Mouse (Mus musculus) c-Kit-positive CD71-negative TER-119-negative erythroid progenitor cells, embryonic 14.5 days (primary cell): ENCODE results near the gene Capg.

ENCODE experiments used
- DNase-seq: peaks from one replicate; pipeline ENCODE4 v3.0.0-alpha.2; 2013; ENCODE audit warnings: low read depth

Capg gene

DNA sequence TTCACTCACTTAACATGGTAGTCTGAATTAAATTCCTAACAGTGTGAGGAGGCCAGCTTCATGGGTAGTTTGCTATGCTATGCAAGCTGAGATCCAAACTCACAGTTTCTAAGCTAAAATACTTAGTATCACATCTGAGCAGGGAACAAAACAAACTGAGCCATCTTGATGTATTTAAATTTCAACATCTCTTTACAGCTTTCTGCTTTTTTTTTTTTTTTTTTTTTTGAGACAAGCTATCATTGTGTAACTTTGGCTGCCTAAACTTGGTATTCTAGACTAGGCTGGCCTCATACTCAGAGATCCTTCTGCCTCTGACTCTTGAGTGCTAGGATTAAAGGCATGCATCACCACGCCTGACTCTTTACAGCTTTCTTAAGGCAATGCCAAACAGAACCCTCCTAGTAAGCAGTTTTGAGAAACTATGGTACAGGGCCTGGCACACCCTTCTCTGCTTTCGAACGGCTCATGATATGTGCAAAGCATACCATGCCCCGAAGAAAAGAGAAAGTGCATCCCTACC lies 64.5 kb downstream of the Capg start:
- no peak for DNase-seq

DNA sequence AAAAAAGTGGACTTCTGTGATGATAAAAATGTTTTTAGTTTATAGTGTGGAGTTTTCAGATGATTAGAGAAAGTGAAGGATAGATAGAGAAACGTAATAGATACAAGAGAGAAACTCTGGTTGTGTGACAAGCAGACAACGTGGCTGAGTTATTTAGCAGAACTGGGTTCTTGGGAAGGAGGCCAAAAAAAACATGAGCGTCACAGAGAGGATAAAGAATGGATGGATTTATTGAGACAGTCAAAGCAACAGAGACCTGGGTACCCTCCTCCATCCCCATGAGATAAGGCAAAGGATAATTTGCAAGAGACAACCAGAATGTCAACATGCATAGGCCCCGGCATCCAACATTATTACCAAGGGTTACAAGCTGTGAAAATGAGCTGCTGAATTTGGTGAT lies 66.1 kb downstream of the Capg start:
- no peak for DNase-seq
